Mouse (Mus musculus) cerebellum, adult 2 months (tissue): ENCODE measurements around the gene Ctnna2.

Source experiments
- CTCF ChIP-seq: fragments of 200-500 bp; IDR thresholded peaks from 2 replicates; pipeline ENCODE4 v1.5.1; 2011; ENCODE audit warnings: low read depth, mild to moderate bottlenecking, control low read depth, low read length, moderate library complexity, borderline replicate concordance; ENCODE audit not compliant: insufficient read depth
- POLR2A ChIP-seq: fragments of 200-500 bp; IDR thresholded peaks from 2 replicates; pipeline ENCODE4 v1.6.1; 2011; ENCODE audit warnings: low read length, control low read depth, borderline replicate concordance; ENCODE audit not compliant: insufficient read depth

- TF ChIP-seq CTCF (no peak), POLR2A (no peak)
These were observed 928.8 kb downstream of the Ctnna2 start for GRCm38 (mm10) chr6:77050690-77051089.
